Mouse (Mus musculus): ENCODE data around the gene Tubg1. TPM values are rescaled to one million over a fixed set of nuclear protein-coding genes. Genes with fewer than 3 reads are reported as not detected.

Gene Tubg1
- polyA plus RNA-seq, 1 experiment from 2014 or later: 78.8 TPM

- Histone ChIP-seq H3K27me3 (replicated peaks) (no peaks in the 10 kb centered on the region), H3K4me3 (no peak overlapping the region), H3K4me1 (replicated peaks) (peaks cover 33% of the 10 kb centered on the region), H3K9ac (no peak overlapping the region), H3K9me3 (replicated peaks) (no peaks in the 10 kb centered on the region), H3K36me3 (no peaks in the 10 kb centered on the region), H3K27ac (ENCODE audit: poor library complexity, severe bottlenecking) (peak overlapping the region; percentile 50; the same call in 1 of the 2 replicates), H3K4me2 (no peak overlapping the region)
- WGBS: 82% methylated on average over 8 of the region's 8 CpGs
- no peak for ATAC-seq (ENCODE audit: insufficient number of reproducible peaks, low FRiP score)
Measured at GRCm38 (mm10) chr11:101141088-101141487, 21.4 kb downstream of the Tubg1 start.

GRCm38 (mm10) chr11:101142215-101142967, 22.7 kb downstream of the Tubg1 start:
- no peak overlapping the region for H3K4me3 ChIP-seq
- H3K9me3 ChIP-seq (replicated peaks): no peaks in the 10 kb centered on the region
- no peak overlapping the region for H3K9ac ChIP-seq
- no peaks in the 10 kb centered on the region for H3K36me3 ChIP-seq
- peaks cover 33% of the 10 kb centered on the region for H3K4me1 ChIP-seq (replicated peaks)
- H3K27ac ChIP-seq (ENCODE audit: poor library complexity, severe bottlenecking): no peak overlapping the region
- no peak for ATAC-seq (ENCODE audit: insufficient number of reproducible peaks, low FRiP score)
- no peaks in the 10 kb centered on the region for H3K27me3 ChIP-seq (replicated peaks)
- 84% methylated on average over 10 of the region's 10 CpGs for WGBS
- no peak overlapping the region for H3K4me2 ChIP-seq

GRCm38 (mm10) chr11:101143338-101144225, 23.8 kb downstream of the Tubg1 start:
- peak overlapping the region; percentile 19 for H3K9ac ChIP-seq
- peaks cover 31% of the 10 kb centered on the region for H3K4me1 ChIP-seq (replicated peaks)
- no peaks in the 10 kb centered on the region for H3K27me3 ChIP-seq (replicated peaks)
- H3K4me2 ChIP-seq: peak overlapping the region; percentile 66
- no peak overlapping the region for H3K27ac ChIP-seq (ENCODE audit: poor library complexity, severe bottlenecking)
- peak overlapping the region; percentile 27 for H3K4me3 ChIP-seq
- H3K36me3 ChIP-seq: no peaks in the 10 kb centered on the region
- H3K9me3 ChIP-seq (replicated peaks): no peaks in the 10 kb centered on the region
- WGBS: 21% methylated on average over 19 of the region's 19 CpGs
- ATAC-seq (ENCODE audit: insufficient number of reproducible peaks, low FRiP score): peak; percentile 28; the same call in 1 of the 2 replicates

GRCm38 (mm10) chr11:101146377-101146776, 26.6 kb downstream of the Tubg1 start:
- Histone ChIP-seq H3K4me3 (no peak overlapping the region), H3K36me3 (no peaks in the 10 kb centered on the region), H3K4me2 (no peak overlapping the region), H3K9ac (no peak overlapping the region), H3K27ac (ENCODE audit: poor library complexity, severe bottlenecking) (no peak overlapping the region), H3K9me3 (replicated peaks) (no peaks in the 10 kb centered on the region), H3K4me1 (replicated peaks) (peaks cover 25% of the 10 kb centered on the region; the same call in 1 of the 2 replicates), H3K27me3 (replicated peaks) (no peaks in the 10 kb centered on the region)
- no peak for ATAC-seq (ENCODE audit: insufficient number of reproducible peaks, low FRiP score)
- 30% methylated on average over 10 of the region's 10 CpGs for WGBS

GRCm38 (mm10) chr11:101148751-101149150, 29.0 kb downstream of the Tubg1 start:
- WGBS: 69% methylated on average over 10 of the region's 10 CpGs
- ATAC-seq (ENCODE audit: insufficient number of reproducible peaks, low FRiP score): no peak

GRCm38 (mm10) chr11:101149178-101150105, 29.7 kb downstream of the Tubg1 start:
- Histone ChIP-seq H3K4me2 (no peak overlapping the region), H3K27ac (ENCODE audit: poor library complexity, severe bottlenecking) (peak overlapping the region; percentile 21; the same call in 1 of the 2 replicates), H3K36me3 (no peaks in the 10 kb centered on the region), H3K9ac (no peak overlapping the region), H3K4me1 (replicated peaks) (peaks cover 11% of the 10 kb centered on the region; the same call in 1 of the 2 replicates), H3K4me3 (no peak overlapping the region), H3K27me3 (replicated peaks) (no peaks in the 10 kb centered on the region), H3K9me3 (replicated peaks) (no peaks in the 10 kb centered on the region)
- 52% methylated on average over 9 of the region's 9 CpGs for WGBS
- no peak for ATAC-seq (ENCODE audit: insufficient number of reproducible peaks, low FRiP score)

More at GRCm38 (mm10) chr11:101148751-101149150, 29.0 kb downstream of the Tubg1 start:
- Histone ChIP-seq H3K4me1 (replicated peaks) (peaks cover 15% of the 10 kb centered on the region; the same call in 1 of the 2 replicates), H3K27me3 (replicated peaks) (no peaks in the 10 kb centered on the region), H3K9me3 (replicated peaks) (no peaks in the 10 kb centered on the region), H3K4me2 (no peak overlapping the region), H3K27ac (ENCODE audit: poor library complexity, severe bottlenecking) (peak overlapping the region; percentile 21; the same call in 1 of the 2 replicates), H3K36me3 (no peaks in the 10 kb centered on the region), H3K9ac (no peak overlapping the region), H3K4me3 (no peak overlapping the region)

- Histone ChIP-seq H3K36me3 (no peaks in the 10 kb centered on the region), H3K9ac (no peak overlapping the region), H3K27ac (ENCODE audit: poor library complexity, severe bottlenecking) (no peak overlapping the region), H3K9me3 (replicated peaks) (no peaks in the 10 kb centered on the region), H3K27me3 (replicated peaks) (no peaks in the 10 kb centered on the region), H3K4me2 (no peak overlapping the region), H3K4me1 (replicated peaks) (peaks cover 13% of the 10 kb centered on the region; the same call in 1 of the 2 replicates), H3K4me3 (no peak overlapping the region)
- 48% methylated on average over 2 of the region's 2 CpGs for WGBS
- ATAC-seq (ENCODE audit: insufficient number of reproducible peaks, low FRiP score): no peak
Measured at GRCm38 (mm10) chr11:101151063-101151462, 31.3 kb downstream of the Tubg1 start.

GRCm38 (mm10) chr11:101152825-101153224, 33.1 kb downstream of the Tubg1 start:
- 85% methylated on average over 1 of the region's 1 CpGs for WGBS
- Histone ChIP-seq H3K36me3 (no peaks in the 10 kb centered on the region), H3K27me3 (replicated peaks) (no peaks in the 10 kb centered on the region), H3K9me3 (replicated peaks) (no peaks in the 10 kb centered on the region), H3K4me3 (no peak overlapping the region), H3K4me1 (replicated peaks) (peaks cover 16% of the 10 kb centered on the region; the same call in 1 of the 2 replicates), H3K4me2 (no peak overlapping the region), H3K27ac (ENCODE audit: poor library complexity, severe bottlenecking) (no peak overlapping the region), H3K9ac (no peak overlapping the region)
- ATAC-seq (ENCODE audit: insufficient number of reproducible peaks, low FRiP score): no peak

GRCm38 (mm10) chr11:101154648-101155047, 34.9 kb downstream of the Tubg1 start:
- H3K9ac ChIP-seq: no peak overlapping the region
- no peak for ATAC-seq (ENCODE audit: insufficient number of reproducible peaks, low FRiP score)
- no peaks in the 10 kb centered on the region for H3K36me3 ChIP-seq
- no peak overlapping the region for H3K4me2 ChIP-seq
- peaks cover 6% of the 10 kb centered on the region; the same call in 1 of the 2 replicates for H3K4me1 ChIP-seq (replicated peaks)
- H3K27ac ChIP-seq (ENCODE audit: poor library complexity, severe bottlenecking): no peak overlapping the region
- H3K27me3 ChIP-seq (replicated peaks): no peaks in the 10 kb centered on the region
- H3K9me3 ChIP-seq (replicated peaks): no peaks in the 10 kb centered on the region
- H3K4me3 ChIP-seq: no peak overlapping the region

GRCm38 (mm10) chr11:101155151-101155550, 35.4 kb downstream of the Tubg1 start:
- no peaks in the 10 kb centered on the region for H3K27me3 ChIP-seq (replicated peaks)
- WGBS: 62% methylated on average over 6 of the region's 6 CpGs
- H3K9ac ChIP-seq: no peak overlapping the region
- H3K4me1 ChIP-seq (replicated peaks): peaks cover 5% of the 10 kb centered on the region; the same call in 1 of the 2 replicates
- H3K9me3 ChIP-seq (replicated peaks): no peaks in the 10 kb centered on the region
- peak overlapping the region; percentile 75; the same call in 1 of the 2 replicates for H3K4me2 ChIP-seq
- no peak overlapping the region for H3K27ac ChIP-seq (ENCODE audit: poor library complexity, severe bottlenecking)
- H3K36me3 ChIP-seq: no peaks in the 10 kb centered on the region
- ATAC-seq (ENCODE audit: insufficient number of reproducible peaks, low FRiP score): no peak
- H3K4me3 ChIP-seq: no peak overlapping the region

Measured in heart, embryonic 12.5 days (tissue).